Mouse (Mus musculus): Measurements from ENCODE around the gene Abl2. TPM values are rescaled to one million over a fixed set of nuclear protein-coding genes. Genes with fewer than 3 reads are reported as not detected.
A peak's percentile ranks its signal among the peaks of the same experiment; 100 is the strongest.

Gene Abl2
- polyA plus RNA-seq, 1 experiment from 2014 or later, result 3.4 TPM

- no peak for ATAC-seq (ENCODE audit: insufficient read depth, low FRiP score, low read depth)
- 88% methylated on average over 10 of the region's 10 CpGs for WGBS
Observed at GRCm38 (mm10) chr1:156641808-156642207, 83.2 kb downstream of the Abl2 start.

GRCm38 (mm10) chr1:156642813-156643212, 84.2 kb downstream of the Abl2 start:
- no peaks in the 10 kb centered on the region for H3K27me3 ChIP-seq (replicated peaks)
- H3K27ac ChIP-seq, result no peak overlapping the region
- 65% methylated on average over 12 of the region's 12 CpGs for WGBS
- H3K9ac ChIP-seq, result no peak overlapping the region
- ATAC-seq (ENCODE audit: insufficient read depth, low FRiP score, low read depth), result no peak
- H3K4me1 ChIP-seq, result no peaks in the 10 kb centered on the region
- H3K9me3 ChIP-seq, result no peaks in the 10 kb centered on the region
- no peak overlapping the region for H3K4me3 ChIP-seq (replicated peaks)
- H3K36me3 ChIP-seq, result peaks cover 20% of the 10 kb centered on the region
- H3K4me2 ChIP-seq, result no peak overlapping the region

More at GRCm38 (mm10) chr1:156641808-156642207, 83.2 kb downstream of the Abl2 start:
- Histone ChIP-seq H3K27ac (no peak overlapping the region), H3K4me2 (no peak overlapping the region), H3K4me3 (replicated peaks) (no peak overlapping the region), H3K4me1 (no peaks in the 10 kb centered on the region), H3K9ac (no peak overlapping the region), H3K9me3 (no peaks in the 10 kb centered on the region), H3K36me3 (peaks cover 20% of the 10 kb centered on the region), H3K27me3 (replicated peaks) (no peaks in the 10 kb centered on the region)

DNA sequence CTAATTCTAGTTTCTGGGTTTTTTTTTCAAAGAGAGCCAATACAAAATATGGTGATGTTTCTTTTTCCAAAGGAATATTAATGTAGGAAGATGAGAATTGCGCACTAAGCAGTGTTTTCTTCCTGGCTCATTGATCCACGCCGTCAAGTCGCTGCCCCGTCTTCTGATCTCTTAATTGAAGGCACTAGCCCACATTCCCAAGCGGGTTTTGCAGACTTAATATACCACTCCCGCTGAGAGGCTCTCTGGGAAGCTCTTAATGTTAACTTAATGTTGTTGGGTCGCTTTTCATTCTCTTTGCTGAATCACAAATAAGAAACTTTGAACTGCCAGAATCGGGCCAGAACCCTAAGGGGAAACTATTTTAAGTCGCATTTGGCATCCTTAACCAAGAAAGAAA, 85.5 kb downstream of the Abl2 start:
- no peak for ATAC-seq (ENCODE audit: insufficient read depth, low FRiP score, low read depth)
- H3K9ac ChIP-seq, result no peak overlapping the region
- peaks cover 20% of the 10 kb centered on the region for H3K36me3 ChIP-seq
- H3K4me3 ChIP-seq (replicated peaks), result no peak overlapping the region
- H3K9me3 ChIP-seq, result no peaks in the 10 kb centered on the region
- H3K27me3 ChIP-seq (replicated peaks), result no peaks in the 10 kb centered on the region
- H3K4me2 ChIP-seq, result no peak overlapping the region
- WGBS, result 81% methylated on average over 10 of the region's 10 CpGs
- no peaks in the 10 kb centered on the region for H3K4me1 ChIP-seq
- H3K27ac ChIP-seq, result no peak overlapping the region

DNA sequence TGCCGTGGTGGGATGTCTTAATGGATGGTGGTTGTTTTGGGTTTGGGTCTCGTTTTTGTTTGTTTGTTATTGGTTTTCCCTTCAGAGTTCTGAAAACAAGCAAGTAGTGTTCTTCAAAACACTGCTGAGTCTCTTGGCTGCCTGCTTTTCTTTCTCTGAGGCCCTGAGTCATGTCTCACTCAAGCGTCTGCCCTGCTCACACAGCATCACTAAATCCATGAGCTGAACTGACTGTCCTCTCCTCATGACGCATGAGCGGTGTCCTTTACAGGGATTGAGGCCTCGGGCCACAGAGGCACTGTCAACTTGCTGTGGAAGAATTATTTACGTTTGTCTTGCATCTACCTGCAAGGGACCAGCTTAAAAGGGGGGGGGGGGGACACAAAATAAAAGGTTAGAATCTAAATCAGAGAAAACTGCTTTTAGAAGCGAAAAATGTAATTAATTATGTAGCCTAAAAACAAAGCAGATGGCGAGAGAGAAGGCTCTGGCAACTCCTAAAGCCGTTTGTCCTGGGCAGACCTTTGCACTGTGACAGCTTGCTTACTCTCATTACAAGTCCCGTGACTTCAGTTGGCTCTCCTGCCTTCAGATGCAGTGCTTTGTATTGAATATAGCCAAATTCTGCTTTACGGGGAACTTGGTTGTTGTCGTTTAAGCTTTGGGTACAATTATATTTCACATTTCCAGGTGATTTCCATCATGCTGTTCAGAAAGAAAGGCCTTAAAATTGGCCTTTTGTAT, 86.4 kb downstream of the Abl2 start:
- no peak overlapping the region for H3K4me2 ChIP-seq
- no peaks in the 10 kb centered on the region for H3K27me3 ChIP-seq (replicated peaks)
- no peaks in the 10 kb centered on the region for H3K9me3 ChIP-seq
- 66% methylated on average over 13 of the region's 13 CpGs for WGBS
- no peak overlapping the region for H3K9ac ChIP-seq
- H3K27ac ChIP-seq, result no peak overlapping the region
- no peaks in the 10 kb centered on the region for H3K4me1 ChIP-seq
- peaks cover 20% of the 10 kb centered on the region for H3K36me3 ChIP-seq
- no peak overlapping the region for H3K4me3 ChIP-seq (replicated peaks)
- no peak for ATAC-seq (ENCODE audit: insufficient read depth, low FRiP score, low read depth)

GRCm38 (mm10) chr1:156645971-156646370, 87.4 kb downstream of the Abl2 start:
- WGBS, result 87% methylated on average over 4 of the region's 4 CpGs

GRCm38 (mm10) chr1:156648705-156649104, 90.1 kb downstream of the Abl2 start:
- Histone ChIP-seq H3K27ac (no peak overlapping the region), H3K4me1 (no peaks in the 10 kb centered on the region), H3K36me3 (no peaks in the 10 kb centered on the region), H3K4me2 (no peak overlapping the region), H3K9me3 (no peaks in the 10 kb centered on the region), H3K4me3 (replicated peaks) (no peak overlapping the region), H3K9ac (no peak overlapping the region), H3K27me3 (replicated peaks) (no peaks in the 10 kb centered on the region)
- no peak for ATAC-seq (ENCODE audit: insufficient read depth, low FRiP score, low read depth)
- WGBS, result 45% methylated on average over 2 of the region's 2 CpGs

More at GRCm38 (mm10) chr1:156645971-156646370, 87.4 kb downstream of the Abl2 start:
- no peak overlapping the region for H3K4me2 ChIP-seq
- H3K27me3 ChIP-seq (replicated peaks), result no peaks in the 10 kb centered on the region
- peaks cover 15% of the 10 kb centered on the region for H3K36me3 ChIP-seq
- no peak overlapping the region for H3K4me3 ChIP-seq (replicated peaks)
- no peak overlapping the region for H3K9ac ChIP-seq
- no peak overlapping the region for H3K27ac ChIP-seq
- ATAC-seq (ENCODE audit: insufficient read depth, low FRiP score, low read depth), result no peak
- no peaks in the 10 kb centered on the region for H3K4me1 ChIP-seq
- no peaks in the 10 kb centered on the region for H3K9me3 ChIP-seq

- no peak for ATAC-seq (ENCODE audit: insufficient read depth, low FRiP score, low read depth)
- WGBS, result 83% methylated on average over 9 of the region's 9 CpGs
- no peaks in the 10 kb centered on the region for H3K36me3 ChIP-seq
- no peak overlapping the region for H3K9ac ChIP-seq
- no peaks in the 10 kb centered on the region for H3K27me3 ChIP-seq (replicated peaks)
- H3K9me3 ChIP-seq, result no peaks in the 10 kb centered on the region
- no peaks in the 10 kb centered on the region for H3K4me1 ChIP-seq
- no peak overlapping the region for H3K4me2 ChIP-seq
- H3K4me3 ChIP-seq (replicated peaks), result no peak overlapping the region
- no peak overlapping the region for H3K27ac ChIP-seq
Observed at GRCm38 (mm10) chr1:156650631-156651030, 92.0 kb downstream of the Abl2 start.

GRCm38 (mm10) chr1:156652189-156652822, 93.7 kb downstream of the Abl2 start:
- Histone ChIP-seq H3K4me2 (no peak overlapping the region), H3K9ac (no peak overlapping the region), H3K9me3 (no peaks in the 10 kb centered on the region), H3K4me3 (replicated peaks) (no peak overlapping the region), H3K4me1 (no peaks in the 10 kb centered on the region), H3K27ac (peak overlapping the region; percentile 12; the same call in 1 of the 2 replicates), H3K27me3 (replicated peaks) (no peaks in the 10 kb centered on the region), H3K36me3 (no peaks in the 10 kb centered on the region)
- ATAC-seq (ENCODE audit: insufficient read depth, low FRiP score, low read depth), result no peak
- 51% methylated on average over 6 of the region's 6 CpGs for WGBS

DNA sequence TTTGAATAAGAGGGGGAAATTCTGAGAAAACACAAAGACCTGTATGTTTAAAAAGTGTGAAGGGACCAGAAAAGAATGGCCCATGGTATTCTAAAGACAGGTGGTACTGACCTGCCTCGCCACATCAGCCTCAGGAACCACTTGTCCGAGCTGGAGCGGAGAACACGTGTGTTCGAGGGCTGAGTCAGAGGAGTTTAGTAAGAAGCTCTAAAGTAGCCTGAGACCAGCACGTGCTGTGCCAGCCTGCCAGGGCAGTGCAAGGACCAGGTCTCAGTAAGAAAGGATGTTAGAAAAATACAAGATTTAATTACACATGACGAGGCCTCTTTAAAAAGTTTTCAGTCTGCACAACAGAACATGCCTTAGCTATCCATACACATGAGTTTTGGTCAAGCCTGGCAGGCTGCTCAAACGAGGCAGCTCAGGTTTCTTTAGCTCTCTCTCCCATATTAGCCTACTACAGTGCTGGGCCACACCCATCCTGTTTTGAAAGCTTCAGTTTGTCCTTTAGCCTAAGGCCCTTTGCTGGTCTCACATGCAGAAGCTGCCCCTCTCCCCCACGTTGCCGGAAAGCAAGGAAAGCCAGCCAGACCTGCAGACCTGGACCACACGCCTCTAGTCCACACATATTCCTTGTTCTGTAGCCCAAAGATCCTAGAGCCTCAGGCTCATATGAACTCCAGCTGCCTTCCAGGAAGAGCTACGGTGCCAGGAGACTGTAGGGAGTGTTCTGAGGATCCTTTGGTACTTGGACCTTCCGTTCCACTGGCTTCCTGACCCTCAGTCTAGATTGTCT, 96.3 kb downstream of the Abl2 start:
- Histone ChIP-seq H3K9me3 (no peaks in the 10 kb centered on the region), H3K9ac (no peak overlapping the region), H3K4me1 (no peaks in the 10 kb centered on the region), H3K4me2 (no peak overlapping the region), H3K4me3 (replicated peaks) (no peak overlapping the region), H3K27ac (no peak overlapping the region), H3K27me3 (replicated peaks) (no peaks in the 10 kb centered on the region), H3K36me3 (no peaks in the 10 kb centered on the region)
- no peak for ATAC-seq (ENCODE audit: insufficient read depth, low FRiP score, low read depth)
- WGBS, result 70% methylated on average over 13 of the region's 13 CpGs

DNA sequence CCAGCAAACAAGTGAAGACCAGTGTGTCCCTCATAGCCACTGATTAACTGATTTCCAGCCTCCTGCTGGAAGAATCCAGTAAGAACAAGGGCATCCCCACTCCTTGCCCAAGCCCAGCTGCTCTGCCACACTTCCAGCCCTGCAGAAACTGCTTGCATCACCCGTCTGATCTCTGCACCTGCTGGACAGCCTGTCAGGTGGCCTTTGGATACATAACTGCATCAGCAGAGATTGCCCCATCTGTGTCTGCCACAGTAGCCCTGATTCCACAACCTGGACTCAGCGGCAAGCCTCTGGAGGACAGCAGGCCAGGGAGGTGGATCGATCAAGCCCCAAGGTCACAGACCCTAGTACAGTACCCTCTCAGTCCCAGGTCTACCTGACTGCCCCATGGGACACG, 98.9 kb downstream of the Abl2 start:
- ATAC-seq (ENCODE audit: insufficient read depth, low FRiP score, low read depth), result no peak; the same call in 1 of the 2 replicates
- Histone ChIP-seq H3K9me3 (no peaks in the 10 kb centered on the region), H3K9ac (no peak overlapping the region), H3K4me2 (no peak overlapping the region), H3K36me3 (no peaks in the 10 kb centered on the region), H3K27me3 (replicated peaks) (no peaks in the 10 kb centered on the region), H3K27ac (no peak overlapping the region), H3K4me1 (no peaks in the 10 kb centered on the region), H3K4me3 (replicated peaks) (no peak overlapping the region)
- WGBS, result 72% methylated on average over 4 of the region's 4 CpGs

DNA sequence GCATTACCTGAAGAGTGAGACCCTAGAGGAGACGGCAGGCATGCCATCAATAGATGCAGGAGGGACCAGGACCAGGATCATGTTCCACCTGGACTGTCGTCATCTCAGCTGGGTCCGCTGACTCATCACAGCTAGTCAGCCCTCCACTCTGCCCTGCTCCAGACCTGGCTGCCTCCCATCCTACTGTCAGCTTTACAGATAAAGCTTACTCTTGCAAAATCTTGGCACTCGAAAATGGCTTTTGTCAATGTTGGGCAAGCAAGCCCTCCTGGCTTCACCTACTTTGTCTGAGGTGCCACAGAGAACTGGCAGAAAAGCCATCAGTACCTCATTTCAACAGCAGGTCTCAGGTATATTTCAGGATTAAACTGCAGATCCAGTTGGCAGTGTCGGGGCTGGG, 100.1 kb downstream of the Abl2 start:
- WGBS, result 85% methylated on average over 5 of the region's 5 CpGs
- no peaks in the 10 kb centered on the region for H3K9me3 ChIP-seq
- no peaks in the 10 kb centered on the region for H3K27me3 ChIP-seq (replicated peaks)

More for the DNA sequence above, 100.1 kb downstream of the Abl2 start:
- H3K27ac ChIP-seq, result no peak overlapping the region
- no peak overlapping the region for H3K9ac ChIP-seq
- ATAC-seq (ENCODE audit: insufficient read depth, low FRiP score, low read depth), result no peak
- no peaks in the 10 kb centered on the region for H3K4me1 ChIP-seq
- no peaks in the 10 kb centered on the region for H3K36me3 ChIP-seq
- H3K4me3 ChIP-seq (replicated peaks), result no peak overlapping the region
- no peak overlapping the region for H3K4me2 ChIP-seq
